Mouse (Mus musculus): Measurements from ENCODE around the gene Gcnt2.
"Not testable (repeated sequence)": the region's sequence is repeated elsewhere in the genome, so short reads cannot be mapped to it uniquely, and the experiment has no call there.

The Gcnt2 gene

DNA sequence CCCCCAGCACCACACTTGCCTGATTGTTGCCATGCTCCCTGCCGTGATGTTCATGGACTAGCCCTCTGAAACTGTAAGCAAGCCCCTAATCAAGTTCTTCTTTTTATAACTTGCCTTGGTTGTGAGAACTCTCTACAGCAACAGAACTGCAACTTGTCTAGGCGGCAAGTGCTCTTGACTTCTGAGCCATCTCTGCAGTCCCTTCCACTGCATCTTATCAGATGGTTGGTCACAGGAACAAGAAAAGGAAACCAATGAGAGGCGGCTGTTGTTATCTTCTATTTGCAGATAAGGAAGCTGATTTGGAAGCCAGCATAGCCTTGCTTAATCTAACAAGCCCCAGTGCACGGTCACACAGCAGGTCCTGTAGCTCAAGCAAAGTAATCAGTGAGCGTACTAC lies 14.5 kb downstream of the Gcnt2 start:
- no peak for DNase-seq (ENCODE audit: low read depth, low spot score)

DNA sequence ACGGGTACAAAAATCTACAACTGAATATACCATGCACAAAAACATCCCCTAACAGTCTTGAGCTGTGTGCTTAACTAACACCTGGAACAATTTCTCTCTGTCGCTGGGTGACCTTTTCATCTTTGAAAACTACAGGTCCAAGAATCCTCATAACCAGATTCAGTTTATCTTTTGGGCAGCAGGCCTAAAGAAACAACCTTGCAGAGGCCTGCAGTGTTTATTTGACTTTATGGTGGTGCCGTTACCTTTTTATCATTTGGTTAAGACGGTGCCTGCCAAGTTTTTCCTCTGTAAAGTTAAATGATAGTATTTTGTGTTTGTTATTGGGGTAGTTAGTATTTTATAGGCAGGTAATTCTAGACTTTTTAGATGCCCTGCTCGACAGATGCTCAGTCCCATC lies 15.9 kb downstream of the Gcnt2 start:
- DNase-seq (ENCODE audit: low read depth, low spot score), result no peak

DNA sequence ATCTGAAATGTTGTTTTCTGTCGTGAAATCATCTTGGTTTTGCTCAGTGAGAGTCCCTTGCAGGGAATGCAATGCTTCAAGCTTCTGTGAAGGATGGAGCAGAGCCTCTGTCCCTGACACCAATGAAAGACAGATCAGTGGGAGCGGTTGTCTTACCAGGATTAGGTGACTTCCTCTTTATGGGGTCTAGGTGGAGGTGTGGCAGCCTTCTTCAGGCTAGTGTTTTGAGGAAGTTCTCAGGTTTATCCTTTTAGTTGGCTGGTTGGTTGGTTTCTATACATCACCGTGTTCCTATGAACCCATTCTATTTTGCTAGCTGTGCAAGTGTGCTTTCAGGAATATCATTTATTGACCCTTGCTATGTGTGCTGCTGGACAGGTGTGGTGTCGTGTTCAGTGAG lies 18.0 kb downstream of the Gcnt2 start:
- no peak for DNase-seq (ENCODE audit: low read depth, low spot score)

DNA sequence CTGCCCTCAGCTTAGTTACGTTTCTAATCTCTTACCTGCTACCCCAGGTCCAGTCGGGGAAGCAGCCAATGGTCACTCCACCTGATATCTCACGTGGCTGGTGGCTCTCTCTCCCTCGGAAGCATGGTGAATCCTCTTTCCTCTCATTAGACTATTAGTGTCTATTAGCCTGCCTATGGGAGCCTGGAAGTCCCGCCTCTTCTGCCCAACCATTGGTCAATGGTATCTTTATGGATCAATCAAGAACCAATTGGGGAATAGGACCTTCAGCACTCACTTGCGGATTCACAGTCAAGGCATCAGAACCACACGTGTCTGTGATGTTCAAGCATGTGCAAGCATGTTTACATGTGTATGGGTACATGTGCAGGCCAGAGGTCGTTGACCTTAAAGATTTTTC lies 21.0 kb downstream of the Gcnt2 start:
- no peak for DNase-seq (ENCODE audit: low read depth, low spot score)

DNA sequence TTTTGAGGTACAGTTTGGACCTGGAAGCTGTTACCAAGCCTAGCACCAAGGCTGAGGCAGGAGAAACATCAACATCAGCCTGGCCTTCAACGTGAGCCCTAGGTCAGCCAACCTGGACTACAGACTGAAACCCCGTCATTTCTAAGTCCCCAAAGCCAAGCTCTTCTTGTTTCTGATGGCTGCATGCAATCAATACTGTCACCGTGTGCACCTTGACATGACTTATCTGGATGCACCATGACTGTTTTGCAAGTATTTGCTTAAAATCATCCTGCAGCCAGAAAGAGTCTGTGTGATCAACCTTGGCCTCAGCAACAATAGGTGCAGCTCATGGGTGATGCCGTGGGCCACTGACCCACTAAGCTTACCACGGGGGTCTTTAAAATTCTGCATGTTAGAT lies 23.1 kb downstream of the Gcnt2 start:
- DNase-seq (ENCODE audit: low read depth, low spot score), result no peak

DNA sequence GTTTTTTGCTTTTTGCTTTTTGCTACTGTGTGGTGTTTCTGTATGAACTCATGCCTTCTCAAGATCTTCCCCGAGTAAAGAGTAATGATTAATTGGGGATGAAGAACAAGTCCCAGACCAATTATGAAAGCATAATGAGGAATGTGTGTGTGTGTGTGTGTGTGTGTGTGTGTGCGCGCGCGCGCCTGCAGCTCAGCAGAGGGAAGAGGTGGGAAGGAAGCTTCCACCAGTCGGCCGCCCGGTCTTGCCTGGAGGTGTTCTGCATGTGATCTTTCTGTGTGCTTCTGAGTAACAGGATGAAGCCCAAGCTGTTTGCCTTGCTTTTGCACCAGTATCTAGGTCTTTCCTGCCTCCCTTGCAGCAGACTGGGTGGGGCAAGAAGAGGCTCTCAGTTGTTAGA lies 24.3 kb downstream of the Gcnt2 start:
- no peak for DNase-seq (ENCODE audit: low read depth, low spot score)

DNA sequence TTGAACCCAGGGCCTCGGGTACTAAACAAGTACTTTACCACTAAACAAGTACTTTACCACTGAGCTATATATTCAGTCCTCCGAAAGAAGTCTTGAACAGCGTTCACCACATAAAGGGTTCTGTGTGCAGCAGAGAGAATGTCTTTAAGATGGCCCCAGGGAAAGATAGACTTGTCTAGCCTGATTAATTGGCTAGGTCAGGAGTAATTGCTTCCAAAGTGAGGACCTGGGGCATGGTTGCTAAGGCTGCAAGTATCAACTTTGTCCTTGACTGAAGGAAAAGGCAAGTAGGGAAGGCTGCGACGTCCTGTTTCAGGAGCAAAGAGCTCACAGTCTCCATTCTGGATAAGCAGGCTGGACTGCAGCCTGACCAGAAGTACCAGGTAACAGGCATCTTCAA lies 25.3 kb downstream of the Gcnt2 start:
- DNase-seq (ENCODE audit: low read depth, low spot score), result no peak

DNA sequence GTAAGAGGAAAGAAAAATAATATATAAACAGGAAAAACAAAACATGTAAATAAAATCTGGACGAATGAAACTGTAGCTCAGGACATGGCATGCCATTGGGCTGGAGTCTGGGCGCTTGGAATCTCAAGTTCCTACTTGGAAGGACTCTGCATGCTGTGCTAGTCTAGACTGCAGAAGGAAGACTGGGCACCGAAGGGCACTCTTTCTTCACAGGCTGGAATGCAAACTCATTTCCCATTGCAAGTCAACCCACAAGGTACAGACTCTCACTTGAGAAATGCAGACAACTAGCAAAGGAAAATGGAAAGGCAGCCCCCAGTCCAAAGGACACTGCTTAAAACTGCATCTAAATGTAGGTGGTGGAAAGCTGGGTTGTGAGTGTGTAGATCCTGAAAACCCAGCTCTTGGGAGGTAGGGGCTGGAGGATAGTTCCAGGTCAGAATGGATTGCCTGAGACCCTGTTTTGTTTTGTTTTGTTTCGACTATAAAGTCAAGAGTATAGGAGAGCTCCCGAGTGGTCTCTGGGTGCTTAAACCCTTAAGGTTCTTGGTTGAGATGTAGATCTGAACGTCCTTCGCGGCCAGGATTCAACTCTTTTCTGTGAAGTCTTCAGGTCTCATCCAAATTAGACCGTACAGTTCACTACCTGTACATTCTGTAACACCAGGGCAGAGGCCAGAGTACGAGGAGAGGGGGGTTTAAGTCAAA lies 26.5 kb downstream of the Gcnt2 start:
- no peak for DNase-seq (ENCODE audit: low read depth, low spot score)

DNA sequence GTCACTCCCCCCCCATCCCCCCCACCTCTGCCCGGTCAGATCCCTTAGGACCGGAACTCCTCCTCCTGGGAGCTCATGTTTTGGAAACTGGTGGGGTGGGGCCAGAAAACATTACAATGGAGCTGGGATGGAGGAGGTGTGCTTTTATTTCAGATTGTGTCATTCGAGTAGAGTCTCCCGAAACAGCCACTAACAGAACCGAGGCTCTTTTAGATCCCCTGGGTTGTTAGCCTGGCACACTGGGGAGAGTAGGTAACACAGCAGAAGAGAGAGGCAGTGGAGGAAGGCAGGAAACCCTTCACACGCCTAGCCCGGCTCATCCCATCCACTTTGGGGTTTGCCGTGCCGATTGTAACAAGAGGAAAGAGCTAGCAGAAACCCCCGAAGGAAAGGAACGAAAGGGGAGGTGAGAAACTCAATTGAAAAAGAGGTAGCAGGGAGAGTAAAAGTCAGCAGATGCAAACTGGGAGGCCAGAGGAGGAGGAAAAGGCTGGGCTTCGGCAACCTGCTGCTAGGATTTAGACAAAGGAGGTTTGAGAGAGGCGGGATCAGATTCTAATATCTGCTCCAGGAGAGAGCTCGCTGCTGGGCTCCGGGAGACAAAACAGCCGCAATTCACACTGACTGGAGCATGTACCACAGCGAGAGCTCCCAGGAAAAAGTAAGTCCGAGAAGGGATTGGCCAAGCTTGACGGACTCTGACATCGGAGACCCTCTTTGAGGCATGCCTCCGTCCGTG lies 27.3 kb downstream of the Gcnt2 start:
- DNase-seq (ENCODE audit: low read depth, low spot score), result no peak

DNA sequence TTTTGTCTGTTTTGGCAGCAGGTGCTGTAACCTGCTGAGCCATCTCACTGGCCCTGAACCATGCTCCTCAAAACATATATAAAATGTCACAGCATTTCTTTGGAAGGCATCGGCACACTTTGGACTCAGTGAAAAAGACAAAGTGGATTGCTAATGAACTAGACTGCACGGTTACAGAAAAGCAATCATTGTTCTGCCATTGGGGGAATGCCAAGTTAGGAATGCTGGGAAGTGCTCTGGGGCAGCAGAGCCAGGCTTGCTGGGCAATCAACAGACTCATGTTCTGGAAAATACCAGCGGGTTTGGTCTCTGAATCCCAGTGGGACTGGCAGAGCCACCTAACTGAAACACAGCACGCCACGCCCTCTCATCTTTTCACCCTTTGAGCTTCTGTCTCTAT lies 31.0 kb downstream of the Gcnt2 start:
- DNase-seq (ENCODE audit: low read depth, low spot score), result no peak

DNA sequence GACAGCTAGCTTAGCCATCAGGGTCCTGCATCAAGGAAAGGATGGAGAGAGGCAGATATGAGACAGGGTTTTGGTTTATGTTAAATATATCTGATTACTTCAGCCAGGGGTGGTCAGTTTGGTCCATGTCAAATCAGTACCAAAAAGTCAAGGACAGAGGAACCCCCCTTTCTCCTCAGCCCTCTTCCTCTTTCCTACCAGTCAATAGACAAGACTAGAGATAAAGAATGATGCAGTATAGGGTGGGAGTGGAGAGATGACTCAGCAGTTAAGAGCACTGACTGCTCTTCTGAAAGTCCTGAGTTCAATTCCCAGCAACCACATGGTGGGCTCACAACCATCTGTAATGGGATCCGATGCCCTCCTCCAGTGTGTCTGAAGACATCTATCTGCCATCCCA lies 31.8 kb downstream of the Gcnt2 start:
- DNase-seq (ENCODE audit: low read depth, low spot score), result not testable (repeated sequence)

DNA sequence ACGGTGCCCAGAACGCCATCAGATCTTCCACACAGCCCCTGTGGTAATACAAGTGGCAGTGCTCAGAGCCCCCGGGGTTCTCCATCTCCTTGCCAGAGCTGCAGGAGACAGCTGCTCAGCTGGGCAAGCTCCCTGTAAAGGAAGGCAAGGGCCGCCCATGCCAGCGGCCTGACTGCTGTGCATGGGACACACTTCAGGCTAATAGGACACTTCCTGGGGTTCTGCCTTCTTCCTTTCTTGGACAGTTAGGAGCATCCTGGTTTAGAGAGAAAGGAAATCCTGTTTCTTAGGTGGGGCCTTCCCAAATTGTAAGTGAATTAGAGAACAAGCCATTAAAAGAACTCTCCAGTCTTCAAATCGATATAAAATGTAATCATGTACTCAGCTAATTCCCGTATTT lies 32.5 kb downstream of the Gcnt2 start:
- no peak for DNase-seq (ENCODE audit: low read depth, low spot score)

DNA sequence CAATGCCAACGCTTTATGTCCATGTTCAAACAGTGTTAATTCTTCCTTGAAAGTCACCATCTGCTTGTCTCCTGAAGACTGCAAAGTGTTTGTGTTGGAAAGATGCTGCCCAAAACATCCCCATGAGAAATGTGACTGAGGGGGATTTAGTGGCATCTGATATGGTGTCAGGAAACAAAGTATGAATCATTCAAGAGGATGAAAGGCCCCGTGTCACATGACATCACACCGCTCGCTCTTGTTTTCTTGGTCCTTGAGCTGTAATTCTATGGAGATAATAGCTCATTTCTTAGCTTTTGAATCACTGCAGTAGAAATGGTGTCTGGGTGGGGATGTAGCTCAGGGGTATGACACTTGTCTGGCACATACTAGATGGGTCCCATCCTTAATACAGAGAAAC lies 33.0 kb downstream of the Gcnt2 start:
- no peak for DNase-seq (ENCODE audit: low read depth, low spot score)

DNA sequence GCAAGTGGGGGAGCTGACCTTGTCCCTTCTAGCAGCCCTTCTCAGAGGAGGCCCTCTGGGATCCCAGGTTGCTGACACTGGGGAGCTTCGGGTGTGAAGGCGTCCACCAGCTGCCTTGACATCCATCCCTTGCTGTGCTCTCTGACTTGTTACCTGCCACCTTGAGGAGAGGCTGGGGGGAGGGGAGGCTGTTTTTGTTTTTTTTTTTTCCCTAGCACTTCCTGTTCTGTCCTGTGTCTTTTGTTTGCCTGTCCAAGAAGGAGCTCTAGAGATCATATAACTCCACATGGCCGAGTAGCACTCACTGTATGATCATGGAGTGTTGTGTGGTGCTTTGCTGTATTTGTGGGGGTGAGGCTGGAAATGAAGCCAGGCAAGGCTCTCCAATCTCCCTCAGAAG lies 34.0 kb downstream of the Gcnt2 start:
- DNase-seq (ENCODE audit: low read depth, low spot score), result no peak

DNA sequence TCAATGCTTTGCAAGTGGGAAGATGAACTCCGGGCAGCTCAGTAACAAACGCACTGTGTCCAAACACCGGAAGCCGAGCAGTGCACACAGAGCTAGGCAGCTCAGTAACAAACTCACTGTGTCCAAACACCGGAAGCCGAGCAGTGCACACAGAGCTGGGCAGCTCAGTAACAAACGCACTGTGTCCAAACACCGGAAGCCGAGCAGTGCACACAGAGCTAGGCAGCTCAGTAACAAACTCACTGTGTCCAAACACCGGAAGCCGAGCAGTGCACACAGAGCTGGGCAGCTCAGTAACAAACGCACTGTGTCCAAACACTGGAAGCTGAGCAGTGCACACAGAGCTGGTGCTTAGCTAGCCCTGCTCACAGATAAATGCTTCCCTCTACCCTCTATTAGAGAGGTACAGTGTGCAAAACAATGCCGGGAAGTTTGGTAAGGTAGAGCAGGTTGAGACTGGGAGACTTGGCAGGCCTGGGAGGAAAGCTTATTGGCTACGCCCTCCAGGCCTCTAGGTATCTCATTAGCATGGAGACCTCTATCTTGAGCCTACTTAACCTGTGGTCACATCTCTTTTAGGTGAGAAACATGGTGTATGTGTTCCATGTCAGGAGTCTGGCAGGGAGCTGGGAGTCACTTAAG lies 38.6 kb downstream of the Gcnt2 start:
- not testable (repeated sequence) for DNase-seq (ENCODE audit: low read depth, low spot score)

DNA sequence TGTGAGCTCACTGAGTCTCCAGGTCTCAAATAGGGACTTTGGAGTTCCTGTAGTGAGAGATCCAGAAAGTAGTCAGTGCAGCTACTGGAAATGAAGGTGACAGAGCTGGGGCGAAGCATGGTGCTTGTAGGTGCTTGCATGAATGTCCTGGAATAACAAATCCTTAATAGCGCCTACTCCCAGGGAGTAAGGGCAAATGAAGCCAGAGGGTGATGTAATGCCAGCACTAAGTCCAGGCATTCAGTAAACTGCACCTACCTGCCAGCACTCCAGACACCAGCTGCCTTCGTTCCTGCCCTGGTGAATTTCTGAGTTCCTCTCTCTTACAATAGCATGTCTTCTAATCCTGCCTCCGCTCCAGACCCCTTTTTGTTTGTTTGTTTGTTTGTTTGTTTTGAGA lies 39.1 kb downstream of the Gcnt2 start:
- no peak for DNase-seq (ENCODE audit: low read depth, low spot score)

DNA sequence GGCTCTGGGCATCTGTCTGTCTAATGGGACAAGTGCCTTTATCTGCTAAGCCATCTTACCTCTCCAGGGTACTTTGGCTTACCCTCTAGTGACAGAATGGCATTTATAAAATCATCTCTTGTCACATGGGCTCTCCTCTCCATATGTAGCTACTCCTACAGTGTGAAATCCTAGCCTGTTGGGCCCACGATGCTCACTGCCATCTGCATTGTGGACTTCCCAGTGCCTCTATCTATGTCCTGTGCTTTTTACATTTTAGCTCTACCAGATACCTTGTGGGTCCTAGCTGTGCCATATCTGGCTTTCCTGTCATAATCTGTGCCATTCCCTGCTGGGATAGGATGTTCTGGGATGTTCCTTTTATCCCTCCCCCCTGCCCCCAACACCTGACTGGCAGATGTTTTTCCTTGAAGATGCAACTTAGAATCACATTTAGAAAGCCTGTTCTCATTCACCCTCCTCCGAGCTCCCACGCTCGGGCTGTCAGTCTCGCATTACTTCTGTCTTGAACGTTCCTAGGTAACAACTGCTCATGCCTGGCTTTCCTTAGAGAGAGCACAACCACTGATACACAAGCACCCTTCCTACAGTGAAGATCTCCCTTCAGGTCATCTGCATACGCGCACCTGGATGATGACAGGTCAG lies 39.9 kb downstream of the Gcnt2 start:
- no peak for DNase-seq (ENCODE audit: low read depth, low spot score)

DNA sequence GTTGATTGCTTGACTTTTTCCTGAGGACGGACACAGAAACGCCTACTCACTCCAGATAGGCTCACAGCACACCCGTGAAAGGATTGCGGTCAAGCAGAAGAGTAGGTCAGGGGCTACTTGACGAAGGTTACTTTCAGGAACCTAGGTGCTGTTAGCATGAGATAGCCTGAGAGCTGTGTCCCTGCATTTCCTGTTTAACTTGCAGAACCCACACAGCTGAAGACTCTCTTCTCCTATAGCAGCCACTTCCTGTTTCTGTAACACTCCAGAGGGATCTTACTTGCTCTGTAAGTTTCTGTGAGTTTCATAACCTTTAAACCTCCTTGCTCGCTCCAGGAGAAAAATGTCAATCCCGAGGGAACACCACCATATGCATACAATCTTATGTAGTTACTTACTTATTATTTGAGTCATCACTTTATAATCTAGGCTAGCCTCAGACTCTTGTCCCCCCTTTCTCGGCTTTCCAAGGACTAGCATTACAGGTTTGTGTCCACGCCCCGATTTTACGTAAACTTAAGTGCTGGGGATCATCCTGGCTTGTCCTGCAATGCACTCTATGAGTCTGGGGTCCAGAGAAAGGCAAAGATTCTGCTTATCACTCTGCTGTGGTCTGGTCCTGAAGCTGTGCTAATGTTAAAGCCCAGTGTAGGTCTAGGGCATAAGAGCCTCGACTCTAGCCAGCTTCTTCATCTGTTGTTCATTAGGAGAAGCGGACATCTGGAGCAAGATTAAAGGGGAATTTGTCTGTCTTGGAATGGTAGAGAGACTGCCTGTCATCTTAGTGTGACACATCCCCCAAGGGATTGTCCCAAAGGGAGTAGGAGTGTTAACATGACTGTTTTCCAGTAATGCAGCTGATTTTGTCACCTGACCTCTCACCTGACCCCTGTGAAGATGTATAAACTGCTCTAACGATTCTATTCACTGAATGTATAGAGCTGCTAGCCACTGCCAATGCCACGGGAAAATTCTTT lies 40.7 kb downstream of the Gcnt2 start:
- no peak for DNase-seq (ENCODE audit: low read depth, low spot score)

DNA sequence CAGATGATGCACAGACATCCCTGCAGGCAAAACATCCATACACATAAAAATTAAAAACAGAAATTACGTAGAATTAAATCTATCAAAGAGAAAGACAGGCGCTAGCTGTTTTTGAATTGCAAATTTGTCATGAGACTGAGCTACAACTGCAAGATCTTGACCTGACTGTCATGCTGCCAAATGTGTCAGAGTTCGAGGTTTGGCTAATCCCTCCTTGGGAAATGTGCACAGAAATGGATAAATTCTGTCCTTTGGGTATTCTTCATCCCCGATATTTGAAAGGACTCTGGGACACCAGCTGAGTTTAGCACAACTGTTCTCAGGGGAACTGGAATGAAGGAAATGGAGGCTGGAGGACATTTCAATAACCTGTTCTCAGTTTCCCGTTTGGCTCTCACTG lies 41.7 kb downstream of the Gcnt2 start:
- DNase-seq (ENCODE audit: low read depth, low spot score), result no peak

DNA sequence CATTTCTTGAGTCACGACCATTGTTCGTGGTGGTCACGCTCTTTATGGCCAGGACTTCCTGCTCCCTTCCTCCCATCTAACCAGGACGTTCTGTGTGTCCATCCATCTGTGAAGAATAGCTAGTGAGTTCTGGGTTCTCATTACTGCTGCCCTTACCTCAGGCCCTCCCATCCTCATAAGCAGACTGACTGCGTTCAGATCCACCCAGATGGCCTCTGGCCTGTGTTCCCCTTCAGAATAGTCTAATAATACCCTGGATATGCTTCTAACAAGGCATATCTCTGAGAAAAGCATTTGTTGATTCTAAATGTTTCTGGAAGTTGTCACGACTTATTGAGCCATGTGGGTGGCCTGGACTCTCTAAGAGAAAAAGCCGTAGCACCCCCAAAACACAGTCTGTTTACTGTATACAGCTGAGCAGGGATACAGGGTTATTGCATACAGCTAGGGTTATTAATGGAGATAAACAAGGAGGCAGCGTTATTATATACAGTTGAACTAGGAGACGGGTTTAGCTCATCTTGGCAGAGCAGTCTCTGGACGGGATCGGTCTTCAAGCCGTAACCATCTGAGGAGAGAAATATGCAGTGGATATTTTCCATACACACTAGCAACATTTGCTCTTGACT lies 42.4 kb downstream of the Gcnt2 start:
- DNase-seq (ENCODE audit: low read depth, low spot score), result no peak

DNA sequence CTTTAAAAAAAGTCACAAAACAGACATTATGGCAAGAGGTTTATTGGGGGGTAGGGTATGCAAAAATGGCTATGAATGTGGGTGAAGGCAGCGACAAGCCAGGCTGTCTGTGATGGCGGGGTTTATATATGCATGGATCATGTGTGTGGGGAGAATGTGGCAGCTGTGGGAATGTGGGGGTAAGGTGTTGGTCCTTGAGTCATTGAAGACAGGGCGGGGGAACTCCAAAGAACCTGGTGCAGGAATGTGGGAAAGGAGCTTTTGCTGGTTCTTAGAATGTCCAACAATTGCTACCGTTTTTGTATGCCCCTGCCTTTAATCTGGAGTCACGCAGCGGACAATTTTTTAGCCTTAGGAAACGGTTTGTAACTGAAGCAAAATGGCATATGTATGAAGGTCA lies 44.5 kb downstream of the Gcnt2 start:
- DNase-seq (ENCODE audit: low read depth, low spot score), result no peak
